Mouse (Mus musculus) heart, embryonic 14.5 days (tissue): ENCODE results near the gene Dclre1b. TPM values are rescaled to one million over a fixed set of nuclear protein-coding genes. Genes with fewer than 3 reads are reported as not detected.
"Not testable (repeated sequence)": the region's sequence is repeated elsewhere in the genome, so short reads cannot be mapped to it uniquely, and the experiment has no call there.

Experiments used
- ATAC-seq: fragments of 200-750 bp; cut with Nextera tagmentation; 2 replicates; pipeline ENCODE4 v1.8.0; 2017; ENCODE audit warnings: low read depth, moderate TSS enrichment; ENCODE audit not compliant: insufficient number of reproducible peaks, insufficient read depth, low FRiP score
- H3K27ac ChIP-seq, 2 experiments: fragments of 200-500 bp in 1 of 2; fragments of 300-500 bp in 1 of 2; sonication (generic) in 1 of 2; replicated peaks in 1 of 2; 2 replicates each; pipeline ENCODE4 v1.5.1; 2012 to 2014; ENCODE audit warnings: low read depth in 2 of 2, low read length in 2 of 2, control low read depth in 1 of 2, mild to moderate bottlenecking in 1 of 2, mixed read lengths in 1 of 2; ENCODE audit not compliant: control insufficient read depth in 1 of 2, insufficient read depth in 1 of 2
- H3K27me3 ChIP-seq: fragments of 300-500 bp; sonication (generic); 2 replicates; pipeline ENCODE4 v1.6.1; 2014; ENCODE audit warnings: mild to moderate bottlenecking, low read length, control low read depth; ENCODE audit not compliant: control insufficient read depth, insufficient read depth
- H3K36me3 ChIP-seq: fragments of 300-500 bp; sonication (generic); 2 replicates; pipeline ENCODE4 v1.6.1; 2014; ENCODE audit warnings: mild to moderate bottlenecking, control low read depth, low read length, mixed read lengths; ENCODE audit not compliant: control insufficient read depth, insufficient read depth
- H3K4me1 ChIP-seq, 2 experiments: fragments of 200-500 bp in 1 of 2; fragments of 300-500 bp in 1 of 2; sonication (generic) in 1 of 2; 2 replicates each; pipeline ENCODE4 v1.6.1; 2012 to 2014; ENCODE audit warnings: low read length in 2 of 2, control low read depth in 1 of 2, mixed read lengths in 1 of 2; ENCODE audit not compliant: control insufficient read depth in 2 of 2, insufficient read depth in 2 of 2
- H3K4me2 ChIP-seq: fragments of 300-500 bp; sonication (generic); 2 replicates; pipeline ENCODE4 v1.6.1; 2014; ENCODE audit warnings: mild to moderate bottlenecking, low read length
- H3K4me3 ChIP-seq, 2 experiments: fragments of 200-500 bp in 1 of 2; fragments of 300-500 bp in 1 of 2; sonication (generic) in 1 of 2; 2 replicates each; pipeline ENCODE4 v1.5.1; 2012 to 2014; ENCODE audit warnings: low read length in 2 of 2, mild to moderate bottlenecking in 2 of 2, control low read depth in 1 of 2, low read depth in 1 of 2, moderate library complexity in 1 of 2; ENCODE audit not compliant: control insufficient read depth in 1 of 2, insufficient read depth in 1 of 2
- H3K9ac ChIP-seq: fragments of 300-500 bp; sonication (generic); 2 replicates; pipeline ENCODE4 v1.6.1; 2014; ENCODE audit warnings: mild to moderate bottlenecking, low read length
- H3K9me3 ChIP-seq: fragments of 300-500 bp; sonication (generic); 2 replicates; pipeline ENCODE4 v1.6.1; 2016; ENCODE audit warnings: low read length, control low read depth; ENCODE audit not compliant: control insufficient read depth
- WGBS: fragments of 180-500 bp; shearing (Covaris S2); extraction: QIAGEN DNeasy Blood & Tissue Kit; methylation state at CpG from one replicate; pipeline ENCODE4 v1.1.7; 2014; 5-methylcytosine and 5-hydroxymethylcytosine counted together
- polyA plus RNA-seq: library from polyadenylated mRNA; unstranded; fragments of >200 nt; fragmentation: Nextera tagmentation; extraction: Ambion mirVana; gene quantifications from 2 replicates; pipeline ENCODE4 v1.2.1, GENCODE M21; 2014

Dclre1b gene
- polyA plus RNA-seq, 1 experiment from 2014 or later = 19.8 TPM

- Histone ChIP-seq H3K9ac (no peak overlapping the region), H3K9me3 (no peaks in the 10 kb centered on the region), H3K4me2 (no peak overlapping the region), H3K4me3 (no peak overlapping the region), H3K36me3 (peaks cover 39% of the 10 kb centered on the region), H3K27me3 (no peaks in the 10 kb centered on the region), H3K27ac (no peak overlapping the region), H3K4me1 (peaks cover 8 to 21% of the 10 kb centered on the region in 2 experiments)
- no peak for ATAC-seq
- WGBS = 91% methylated on average over 1 of the region's 1 CpGs
Observed at GRCm38 (mm10) chr3:103805671-103806070, 3.6 kb downstream of the Dclre1b start.

GRCm38 (mm10) chr3:103802861-103803260 lies 6.4 kb downstream of the Dclre1b start:
- Histone ChIP-seq H3K27me3 (no peaks in the 10 kb centered on the region), H3K36me3 (peaks cover 39% of the 10 kb centered on the region), H3K4me3 (no peak overlapping the region), H3K4me1 (peaks cover 8 to 10% of the 10 kb centered on the region in 2 experiments), H3K4me2 (no peak overlapping the region), H3K9ac (no peak overlapping the region), H3K27ac (peak overlapping the region; percentile 70 to 71), H3K9me3 (no peaks in the 10 kb centered on the region)
- 78% methylated on average over 8 of the region's 8 CpGs for WGBS
- ATAC-seq = no peak

GRCm38 (mm10) chr3:103801631-103802531 lies 7.4 kb downstream of the Dclre1b start:
- no peaks in the 10 kb centered on the region for H3K27me3 ChIP-seq
- H3K4me3 ChIP-seq = no peak overlapping the region
- peak overlapping the region; percentile 30; the same call in 1 of the 2 replicates for H3K9ac ChIP-seq
- peaks cover 39% of the 10 kb centered on the region for H3K36me3 ChIP-seq
- H3K27ac ChIP-seq = peak overlapping the region; percentile 86 to 91
- H3K9me3 ChIP-seq = no peaks in the 10 kb centered on the region
- H3K4me1 ChIP-seq = peaks cover 8 to 10% of the 10 kb centered on the region in 2 experiments
- WGBS = 47% methylated on average over 10 of the region's 10 CpGs
- peak overlapping the region; percentile 34 for H3K4me2 ChIP-seq
- peak; percentile 89 for ATAC-seq

GRCm38 (mm10) chr3:103799507-103799906 lies 9.7 kb downstream of the Dclre1b start:
- no peak overlapping the region for H3K9ac ChIP-seq

GRCm38 (mm10) chr3:103796389-103796788 lies 12.9 kb downstream of the Dclre1b start:
- Histone ChIP-seq H3K27ac (no peak overlapping the region), H3K4me2 (no peak overlapping the region), H3K9ac (no peak overlapping the region), H3K4me1 (peaks cover 0 to 6% of the 10 kb centered on the region in 2 experiments; a peak in 3 of 4 replicates), H3K36me3 (no peaks in the 10 kb centered on the region), H3K9me3 (no peaks in the 10 kb centered on the region), H3K27me3 (no peaks in the 10 kb centered on the region), H3K4me3 (no peak overlapping the region)
- 55% methylated on average over 2 of the region's 2 CpGs for WGBS
- ATAC-seq = no peak

More at GRCm38 (mm10) chr3:103799507-103799906, 9.7 kb downstream of the Dclre1b start:
- Histone ChIP-seq H3K27ac (no peak overlapping the region), H3K9me3 (no peaks in the 10 kb centered on the region), H3K4me1 (peaks cover 8 to 10% of the 10 kb centered on the region in 2 experiments), H3K27me3 (no peaks in the 10 kb centered on the region), H3K4me2 (no peak overlapping the region), H3K4me3 (no peak overlapping the region), H3K36me3 (peaks cover 19% of the 10 kb centered on the region)
- ATAC-seq = no peak
- WGBS = 48% methylated on average over 2 of the region's 2 CpGs

GRCm38 (mm10) chr3:103792566-103792965 lies 16.7 kb downstream of the Dclre1b start:
- no peaks in the 10 kb centered on the region for H3K36me3 ChIP-seq
- H3K4me1 ChIP-seq = peaks cover 3 to 22% of the 10 kb centered on the region in 2 experiments
- WGBS = 50% methylated on average over 1 of the region's 1 CpGs
- no peaks in the 10 kb centered on the region for H3K27me3 ChIP-seq
- no peak overlapping the region for H3K4me2 ChIP-seq
- H3K27ac ChIP-seq = no peak overlapping the region
- H3K9ac ChIP-seq = no peak overlapping the region
- no peaks in the 10 kb centered on the region for H3K9me3 ChIP-seq
- ATAC-seq = no peak
- H3K4me3 ChIP-seq = no peak overlapping the region

GRCm38 (mm10) chr3:103792111-103792406 lies 17.2 kb downstream of the Dclre1b start:
- H3K27ac ChIP-seq, H3K9ac ChIP-seq, H3K27me3 ChIP-seq, ATAC-seq, H3K4me3 ChIP-seq, H3K9me3 ChIP-seq, H3K36me3 ChIP-seq: not testable (repeated sequence)
- Histone ChIP-seq H3K4me2 (peak overlapping the region; percentile 73), H3K4me1 (peaks cover 3 to 25% of the 10 kb centered on the region in 2 experiments)
- 66% methylated on average over 5 of the region's 5 CpGs for WGBS
